Mouse (Mus musculus) midbrain, postnatal 0 days (tissue): ENCODE measurements around the gene Fggy. TPM values are rescaled to one million over a fixed set of nuclear protein-coding genes. Genes with fewer than 3 reads are reported as not detected.

Source experiments
- ATAC-seq: fragments of 200-750 bp; cut with Nextera tagmentation; 2 replicates; pipeline ENCODE4 v1.8.0; 2017; ENCODE audit warnings: moderate number of reproducible peaks, mild to moderate bottlenecking, moderate TSS enrichment, moderate library complexity; ENCODE audit not compliant: low FRiP score
- DNase-seq: peaks from one replicate; pipeline ENCODE4 v3.0.0-alpha.2; 2015; ENCODE audit warnings: low spot score
- H3K27ac ChIP-seq: fragments of 300-500 bp; sonication (generic); 2 replicates; pipeline ENCODE4 v1.5.1; 2014; ENCODE audit warnings: low read depth, mild to moderate bottlenecking, low read length, mixed read lengths
- H3K27me3 ChIP-seq: fragments of 300-500 bp; sonication (generic); 2 replicates; pipeline ENCODE4 v1.6.1; 2014; ENCODE audit warnings: low read length, control low read depth, mixed read lengths; ENCODE audit not compliant: insufficient read depth
- H3K36me3 ChIP-seq: fragments of 300-500 bp; sonication (generic); 2 replicates; pipeline ENCODE4 v1.6.1; 2014; ENCODE audit warnings: low read length, control low read depth, mixed read lengths; ENCODE audit not compliant: insufficient read depth
- H3K4me1 ChIP-seq: fragments of 300-500 bp; sonication (generic); 2 replicates; pipeline ENCODE4 v1.6.1; 2014; ENCODE audit warnings: mild to moderate bottlenecking, control low read depth, antibody characterized with exemption, low read length, mixed read lengths; ENCODE audit not compliant: insufficient read depth
- H3K4me2 ChIP-seq: fragments of 300-500 bp; sonication (generic); 2 replicates; pipeline ENCODE4 v1.6.1; 2014; ENCODE audit warnings: low read depth, mild to moderate bottlenecking, low read length, mixed read lengths; ENCODE audit not compliant: poor library complexity, severe bottlenecking
- H3K4me3 ChIP-seq: fragments of 300-500 bp; sonication (generic); 2 replicates; pipeline ENCODE4 v1.5.1; 2014; ENCODE audit warnings: low read depth, mild to moderate bottlenecking, low read length, moderate library complexity
- H3K9ac ChIP-seq: fragments of 300-500 bp; sonication (generic); replicated peaks from 2 replicates; pipeline ENCODE4 v1.6.1; 2014; ENCODE audit warnings: mild to moderate bottlenecking, low read length, moderate library complexity, mixed read lengths; ENCODE audit not compliant: poor library complexity, severe bottlenecking
- H3K9me3 ChIP-seq: fragments of 300-500 bp; sonication (generic); 2 replicates; pipeline ENCODE4 v1.6.1; 2016; ENCODE audit warnings: low read length, control low read depth
- CTCF ChIP-seq: IDR thresholded peaks from 2 replicates; pipeline ENCODE4 v1.5.1; 2016; ENCODE audit warnings: antibody characterized with exemption, mild to moderate bottlenecking
- WGBS: fragments of 180-500 bp; shearing (Covaris S2); extraction: QIAGEN DNeasy Blood & Tissue Kit; methylation state at CpG from one replicate; pipeline ENCODE4 v1.1.7; 2014; 5-methylcytosine and 5-hydroxymethylcytosine counted together
- polyA plus RNA-seq: library from polyadenylated mRNA; unstranded; fragments of >200 nt; fragmentation: Nextera tagmentation; extraction: Ambion mirVana; gene quantifications from 2 replicates; pipeline ENCODE4 v1.2.1, GENCODE M21; 2015
- total RNA-seq: library from RNA; depleted of rRNA; stranded (reverse); fragments of >200 nt; gene quantifications from 2 replicates; pipeline ENCODE4 v1.2.3, GENCODE M21; 2014

Gene Fggy
- total and polyA plus RNA-seq, 2 experiments from 2014 or later: 5.8 to 6.2 TPM

GRCm38 (mm10) chr4:95775574-95775973 is 218.3 kb downstream of the Fggy start:
- no peaks in the 10 kb centered on the region for H3K4me1 ChIP-seq
- 95% methylated on average over 3 of the region's 3 CpGs for WGBS
- no peak for ATAC-seq

DNA sequence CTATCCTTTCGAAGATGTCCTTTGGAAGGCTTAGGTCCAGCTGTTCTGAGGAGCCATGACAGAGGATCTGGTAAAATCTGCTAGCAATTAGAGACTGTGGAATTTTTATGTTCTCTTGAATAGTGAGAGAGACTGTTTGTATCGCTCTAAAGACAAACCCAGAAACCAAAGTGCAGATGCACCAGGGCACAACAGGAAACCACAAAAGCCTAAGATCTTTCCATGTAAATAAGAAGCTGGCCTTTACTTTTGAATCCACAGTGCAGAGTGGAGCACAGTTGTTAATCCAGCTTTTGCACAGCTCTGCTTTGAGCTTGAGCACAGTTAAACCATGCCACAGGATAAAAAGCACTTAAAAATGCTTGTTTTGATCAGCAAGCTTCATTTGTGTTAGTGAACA is 220.5 kb downstream of the Fggy start:
- Histone ChIP-seq H3K4me2 (no peak overlapping the region), H3K9ac (no peak overlapping the region), H3K9me3 (no peaks in the 10 kb centered on the region), H3K27ac (no peak overlapping the region), H3K4me3 (no peak overlapping the region), H3K27me3 (no peaks in the 10 kb centered on the region), H3K36me3 (no peaks in the 10 kb centered on the region), H3K4me1 (no peaks in the 10 kb centered on the region)
- WGBS: 79% methylated on average over 2 of the region's 2 CpGs
- ATAC-seq (no peak), DNase-seq (no peak)
- TF ChIP-seq CTCF: no peak

More at GRCm38 (mm10) chr4:95775574-95775973, 218.3 kb downstream of the Fggy start:
- Histone ChIP-seq H3K27ac (no peak overlapping the region), H3K27me3 (no peaks in the 10 kb centered on the region), H3K9ac (no peak overlapping the region), H3K36me3 (no peaks in the 10 kb centered on the region), H3K9me3 (no peaks in the 10 kb centered on the region), H3K4me2 (no peak overlapping the region), H3K4me3 (no peak overlapping the region)
- no peak for DNase-seq
- TF ChIP-seq CTCF: no peak

- H3K9ac ChIP-seq: no peak overlapping the region
- ATAC-seq (no peak), DNase-seq (no peak)
- no peak overlapping the region for H3K4me2 ChIP-seq
- H3K9me3 ChIP-seq: no peaks in the 10 kb centered on the region
- WGBS: 92% methylated on average over 4 of the region's 4 CpGs
- no peak overlapping the region for H3K4me3 ChIP-seq
- no peaks in the 10 kb centered on the region for H3K27me3 ChIP-seq
- no peaks in the 10 kb centered on the region for H3K36me3 ChIP-seq
- no peaks in the 10 kb centered on the region for H3K4me1 ChIP-seq
- H3K27ac ChIP-seq: no peak overlapping the region
- no peak for TF ChIP-seq CTCF
Observed at GRCm38 (mm10) chr4:95778528-95778927, 221.2 kb downstream of the Fggy start.

DNA sequence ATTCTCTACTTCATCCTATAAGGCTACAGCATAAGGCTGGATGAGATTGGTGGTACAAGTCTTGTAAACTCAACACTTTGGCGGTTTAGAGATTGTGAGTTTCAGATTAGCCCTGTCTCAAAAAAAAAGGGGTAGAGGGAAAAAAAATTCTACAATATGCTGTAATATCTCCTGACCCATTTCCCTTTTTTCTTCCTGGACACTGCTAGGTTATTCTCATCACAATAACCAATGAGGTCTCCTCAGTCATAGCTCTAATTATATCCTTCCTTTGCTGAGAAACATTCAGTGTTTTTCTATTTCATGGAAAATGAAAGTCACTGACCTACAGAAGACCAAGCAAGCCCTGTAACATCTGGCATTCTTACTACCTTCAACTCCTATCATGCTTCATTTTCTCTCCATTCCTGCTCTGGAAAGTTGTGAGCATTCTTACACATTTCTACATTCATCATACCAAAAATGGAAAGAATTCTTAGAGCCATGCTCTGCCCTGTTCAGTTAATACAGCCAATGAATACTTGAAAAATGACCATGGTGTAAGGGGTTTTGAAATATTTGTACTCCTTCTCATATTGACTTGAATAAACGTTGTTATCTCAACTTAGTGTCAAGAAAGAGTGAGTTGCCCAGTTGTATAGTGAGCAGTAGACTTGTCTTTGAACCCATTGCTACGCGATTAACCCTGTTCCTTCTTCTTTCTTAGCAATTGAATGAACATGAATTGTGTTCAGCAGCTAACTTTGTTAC is 227.0 kb downstream of the Fggy start:
- DNase-seq (no peak), ATAC-seq (no peak)
- H3K27ac ChIP-seq: no peak overlapping the region
- H3K4me2 ChIP-seq: no peak overlapping the region
- no peaks in the 10 kb centered on the region for H3K9me3 ChIP-seq
- no peaks in the 10 kb centered on the region for H3K36me3 ChIP-seq
- WGBS: 89% methylated on average over 4 of the region's 4 CpGs
- H3K9ac ChIP-seq: no peak overlapping the region
- TF ChIP-seq CTCF: no peak
- no peaks in the 10 kb centered on the region for H3K4me1 ChIP-seq
- H3K4me3 ChIP-seq: no peak overlapping the region
- no peaks in the 10 kb centered on the region for H3K27me3 ChIP-seq

DNA sequence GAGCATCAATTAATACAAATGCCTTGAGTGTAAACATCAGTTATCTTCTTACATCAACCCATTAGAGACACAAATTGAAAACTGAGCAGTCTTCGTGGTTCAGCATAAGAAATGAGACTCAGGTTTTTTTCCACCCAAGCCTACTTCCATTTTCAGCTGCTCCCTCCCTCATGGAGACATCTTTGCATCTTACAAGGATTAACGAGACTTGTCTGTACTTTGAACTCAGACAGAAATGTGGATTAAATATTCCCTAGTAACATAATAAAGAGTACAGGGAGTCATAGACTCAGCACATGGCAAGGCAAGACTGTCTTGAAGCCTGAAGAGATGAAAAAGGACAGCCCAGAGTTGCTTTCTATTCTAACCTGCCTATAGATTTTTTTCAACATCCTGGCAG is 230.3 kb downstream of the Fggy start:
- WGBS: 43% methylated on average over 2 of the region's 2 CpGs
- ATAC-seq: no peak
- no peaks in the 10 kb centered on the region for H3K36me3 ChIP-seq
- no peak overlapping the region for H3K9ac ChIP-seq
- TF ChIP-seq CTCF: no peak
- no peaks in the 10 kb centered on the region for H3K4me1 ChIP-seq
- DNase-seq: no peak
- no peak overlapping the region for H3K4me2 ChIP-seq
- H3K9me3 ChIP-seq: no peaks in the 10 kb centered on the region
- no peak overlapping the region for H3K4me3 ChIP-seq
- no peaks in the 10 kb centered on the region for H3K27me3 ChIP-seq
- H3K27ac ChIP-seq: no peak overlapping the region

GRCm38 (mm10) chr4:95788867-95789266 is 231.6 kb downstream of the Fggy start:
- TF ChIP-seq CTCF: no peak
- no peak overlapping the region for H3K4me3 ChIP-seq
- no peak overlapping the region for H3K4me2 ChIP-seq
- no peaks in the 10 kb centered on the region for H3K27me3 ChIP-seq
- H3K4me1 ChIP-seq: no peaks in the 10 kb centered on the region
- no peak for DNase-seq
- 71% methylated on average over 2 of the region's 2 CpGs for WGBS
- no peak for ATAC-seq
- H3K36me3 ChIP-seq: no peaks in the 10 kb centered on the region
- no peaks in the 10 kb centered on the region for H3K9me3 ChIP-seq
- H3K9ac ChIP-seq: no peak overlapping the region
- no peak overlapping the region for H3K27ac ChIP-seq
